Mouse (Mus musculus) liver, postnatal 0 days (tissue): Measurements from ENCODE around the gene Ahdc1. TPM values are rescaled to one million over a fixed set of nuclear protein-coding genes. Genes with fewer than 3 reads are reported as not detected.

Source experiments
- ATAC-seq: fragments of 200-750 bp; cut with Nextera tagmentation; 2 replicates; pipeline ENCODE4 v1.8.0; 2017; ENCODE audit warnings: mild to moderate bottlenecking, moderate library complexity
- DNase-seq: peaks from one replicate; pipeline ENCODE4 v3.0.0-alpha.2; 2016
- H3K27ac ChIP-seq: fragments of 300-500 bp; sonication (generic); 2 replicates; pipeline ENCODE4 v1.5.1; 2014; ENCODE audit warnings: antibody characterized with exemption, moderate library complexity, mild to moderate bottlenecking, low read depth
- H3K27me3 ChIP-seq: fragments of 300-500 bp; sonication (generic); 2 replicates; pipeline ENCODE4 v1.6.1; 2014; ENCODE audit warnings: low read length, control low read depth, mixed read lengths; ENCODE audit not compliant: insufficient read depth
- H3K36me3 ChIP-seq: fragments of 300-500 bp; sonication (generic); replicated peaks from 2 replicates; pipeline ENCODE4 v1.6.1; 2014; ENCODE audit warnings: mild to moderate bottlenecking, control low read depth, low read length, moderate library complexity, mixed read lengths; ENCODE audit not compliant: insufficient read depth
- H3K4me1 ChIP-seq: fragments of 300-500 bp; sonication (generic); 2 replicates; pipeline ENCODE4 v1.6.1; 2014; ENCODE audit warnings: antibody characterized with exemption, mild to moderate bottlenecking, control low read depth; ENCODE audit not compliant: insufficient read depth
- H3K4me2 ChIP-seq: fragments of 300-500 bp; sonication (generic); 2 replicates; pipeline ENCODE4 v1.6.1; 2014; ENCODE audit warnings: low read depth, mild to moderate bottlenecking, low read length, moderate library complexity, mixed read lengths
- H3K4me3 ChIP-seq: fragments of 300-500 bp; sonication (generic); 2 replicates; pipeline ENCODE4 v1.5.1; 2014; ENCODE audit warnings: low read depth, low read length
- H3K9ac ChIP-seq: fragments of 300-500 bp; sonication (generic); replicated peaks from 2 replicates; pipeline ENCODE4 v1.6.1; 2014; ENCODE audit warnings: mild to moderate bottlenecking, moderate library complexity
- H3K9me3 ChIP-seq: fragments of 300-500 bp; sonication (generic); 2 replicates; pipeline ENCODE4 v1.6.1; 2016; ENCODE audit warnings: mild to moderate bottlenecking, control low read depth, low read length, mixed read lengths
- CTCF ChIP-seq: sonication (generic); IDR thresholded peaks from 2 replicates; pipeline ENCODE4 v1.5.1; 2016; ENCODE audit warnings: antibody characterized with exemption, low read depth
- EP300 ChIP-seq: IDR thresholded peaks from 2 replicates; pipeline ENCODE4 v1.6.1; 2016; ENCODE audit warnings: antibody characterized with exemption, low read depth, mild to moderate bottlenecking
- WGBS: fragments of 180-500 bp; shearing (Covaris S2); extraction: QIAGEN DNeasy Blood & Tissue Kit; methylation state at CpG from one replicate; pipeline ENCODE4 v1.1.7; 2014; ENCODE audit not compliant: insufficient replicate concordance; 5-methylcytosine and 5-hydroxymethylcytosine counted together
- polyA plus RNA-seq: library from polyadenylated mRNA; unstranded; fragments of >200 nt; fragmentation: Nextera tagmentation; extraction: Ambion mirVana; gene quantifications from 2 replicates; pipeline ENCODE4 v1.2.1, GENCODE M21; 2015

The Ahdc1 gene
- polyA plus RNA-seq, 1 experiment from 2014 or later = 0.87 TPM

- Histone ChIP-seq H3K9me3 (no peaks in the 10 kb centered on the region), H3K4me3 (no peak overlapping the region), H3K9ac (0 out of 2 replicates have a peak overlapping the region, but pooled peaks have one; percentile 9), H3K27ac (peak overlapping the region; percentile 81), H3K27me3 (no peaks in the 10 kb centered on the region), H3K4me1 (peaks cover 5% of the 10 kb centered on the region; the same call in 1 of the 2 replicates), H3K4me2 (no peak overlapping the region), H3K36me3 (no peaks in the 10 kb centered on the region)
- DNase-seq (peak; percentile 39), ATAC-seq (peak; percentile 60)
- 42% methylated on average over 18 of the region's 18 CpGs for WGBS
- TF ChIP-seq CTCF (no peak), EP300 (no peak)
These were observed 106.7 kb downstream of the Ahdc1 start for GRCm38 (mm10) chr4:133117556-133118411.

- no peak for DNase-seq
- H3K4me3 ChIP-seq = no peak overlapping the region
- H3K4me1 ChIP-seq = peaks cover 5% of the 10 kb centered on the region; the same call in 1 of the 2 replicates
- ATAC-seq = no peak
- no peak overlapping the region for H3K9ac ChIP-seq
- H3K27me3 ChIP-seq = no peaks in the 10 kb centered on the region
- no peaks in the 10 kb centered on the region for H3K36me3 ChIP-seq
- no peaks in the 10 kb centered on the region for H3K9me3 ChIP-seq
- H3K4me2 ChIP-seq = no peak overlapping the region
- TF ChIP-seq EP300 = no peak
- no peak for TF ChIP-seq CTCF
- 75% methylated on average over 6 of the region's 6 CpGs for WGBS
- no peak overlapping the region for H3K27ac ChIP-seq
These were observed 107.8 kb downstream of the Ahdc1 start for GRCm38 (mm10) chr4:133118775-133119375.

GRCm38 (mm10) chr4:133119579-133119978 is 108.5 kb downstream of the Ahdc1 start:
- H3K36me3 ChIP-seq = no peaks in the 10 kb centered on the region
- WGBS = 86% methylated on average over 6 of the region's 6 CpGs
- ATAC-seq = no peak
- no peak overlapping the region for H3K9ac ChIP-seq
- TF ChIP-seq CTCF (no peak), EP300 (no peak)
- no peak overlapping the region for H3K27ac ChIP-seq
- H3K27me3 ChIP-seq = no peaks in the 10 kb centered on the region
- peaks cover 6% of the 10 kb centered on the region; the same call in 1 of the 2 replicates for H3K9me3 ChIP-seq
- H3K4me2 ChIP-seq = no peak overlapping the region
- H3K4me1 ChIP-seq = peaks cover 5% of the 10 kb centered on the region; the same call in 1 of the 2 replicates
- H3K4me3 ChIP-seq = no peak overlapping the region
- DNase-seq = no peak

GRCm38 (mm10) chr4:133120833-133121321 is 109.8 kb downstream of the Ahdc1 start:
- ATAC-seq = no peak
- TF ChIP-seq CTCF (no peak), EP300 (no peak)
- WGBS = 39% methylated on average over 11 of the region's 11 CpGs

GRCm38 (mm10) chr4:133121416-133121815 is 110.4 kb downstream of the Ahdc1 start:
- 70% methylated on average over 1 of the region's 1 CpGs for WGBS
- no peaks in the 10 kb centered on the region for H3K36me3 ChIP-seq
- no peak for TF ChIP-seq EP300
- no peak for TF ChIP-seq CTCF
- H3K9me3 ChIP-seq = peaks cover 6% of the 10 kb centered on the region; the same call in 1 of the 2 replicates
- no peak overlapping the region for H3K9ac ChIP-seq
- H3K4me1 ChIP-seq = peaks cover 5% of the 10 kb centered on the region; the same call in 1 of the 2 replicates
- H3K4me2 ChIP-seq = no peak overlapping the region
- no peak for ATAC-seq
- H3K27ac ChIP-seq = no peak overlapping the region
- no peaks in the 10 kb centered on the region for H3K27me3 ChIP-seq
- H3K4me3 ChIP-seq = no peak overlapping the region
- no peak for DNase-seq

More at GRCm38 (mm10) chr4:133120833-133121321, 109.8 kb downstream of the Ahdc1 start:
- no peak overlapping the region for H3K4me2 ChIP-seq
- H3K27me3 ChIP-seq = no peaks in the 10 kb centered on the region
- no peak overlapping the region for H3K9ac ChIP-seq
- peaks cover 5% of the 10 kb centered on the region; the same call in 1 of the 2 replicates for H3K4me1 ChIP-seq
- no peak overlapping the region for H3K27ac ChIP-seq
- no peak overlapping the region for H3K4me3 ChIP-seq
- peaks cover 6% of the 10 kb centered on the region; the same call in 1 of the 2 replicates for H3K9me3 ChIP-seq
- no peaks in the 10 kb centered on the region for H3K36me3 ChIP-seq
- no peak for DNase-seq
